Mouse (Mus musculus): ENCODE measurements around the gene Slit3. TPM values are rescaled to one million over a fixed set of nuclear protein-coding genes. Genes with fewer than 3 reads are reported as not detected.

Slit3 gene
- total and polyA plus RNA-seq, 3 experiments = not detected

DNA sequence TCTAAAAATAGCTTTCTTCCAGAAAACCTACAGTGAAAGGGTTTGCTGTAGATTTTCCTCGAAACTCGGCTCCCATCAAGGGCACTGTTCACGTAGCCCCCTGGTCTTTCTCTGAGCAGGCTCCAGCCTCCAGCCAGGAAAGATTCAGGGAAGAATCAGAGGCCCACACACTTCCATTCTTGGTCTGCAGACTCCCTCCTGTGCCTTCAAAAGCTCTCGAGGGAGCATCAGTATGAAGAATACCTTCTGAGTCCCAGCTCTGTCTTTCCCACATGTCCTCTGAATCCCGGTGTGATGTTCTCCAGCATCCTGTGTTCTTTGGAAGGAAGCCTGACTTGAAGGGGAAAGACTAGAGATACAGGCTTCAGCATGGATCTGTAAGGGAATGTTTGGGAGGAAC, 461.6 kb downstream of the Slit3 start:
- Histone ChIP-seq H3K4me3 (ENCODE audit: control insufficient read depth in 1 of 2, insufficient read depth in 1 of 2, low read depth in 2 of 2, low read length in 2 of 2) (no peak overlapping the region), H3K36me3 (ENCODE audit: control insufficient read depth in 1 of 2, insufficient read depth in 2 of 2, low read length in 2 of 2) (no peaks in the 10 kb centered on the region), H3K9ac (ENCODE audit: control insufficient read depth, low read depth, low read length, poor library complexity, severe bottlenecking) (no peak overlapping the region), H3K27me3 (ENCODE audit: control insufficient read depth in 1 of 2, insufficient read depth in 2 of 2, low read length in 2 of 2) (no peaks in the 10 kb centered on the region), H3K27ac (ENCODE audit: control insufficient read depth, low read depth, low read length) (no peak overlapping the region), H3K4me1 (ENCODE audit: control insufficient read depth in 1 of 2, insufficient read depth in 2 of 2, low read length in 2 of 2) (no peaks in the 10 kb centered on the region), H3K79me2 (ENCODE audit: control insufficient read depth, insufficient read depth, low read length, poor library complexity) (no peaks in the 10 kb centered on the region), H3K9me3 (replicated peaks; ENCODE audit: insufficient read depth, low read length) (no peaks in the 10 kb centered on the region)
- no peak for TF ChIP-seq SMC3 (IDR thresholded peaks at IDR 0.05; ENCODE audit: low read depth, low read length)
- no peak for TF ChIP-seq POLR2AphosphoS2 (IDR thresholded peaks at IDR 0.05; ENCODE audit: low read length)
- no peak for TF ChIP-seq HCFC1 (IDR thresholded peaks at IDR 0.05; ENCODE audit: low read depth, low read length)
- no peak for TF ChIP-seq NELFE (IDR thresholded peaks at IDR 0.05; ENCODE audit: low read depth, low read length)
- no peak for TF ChIP-seq ZNF384 (IDR thresholded peaks at IDR 0.05; ENCODE audit: low read depth, low read length)
- no peak for DNase-seq (ENCODE audit: low read depth, low spot score)

- H3K36me3 ChIP-seq (ENCODE audit: control insufficient read depth in 1 of 2, insufficient read depth in 2 of 2, low read length in 2 of 2) = no peaks in the 10 kb centered on the region
- no peak for DNase-seq (ENCODE audit: low read depth, low spot score)
- H3K27ac ChIP-seq (ENCODE audit: control insufficient read depth, low read depth, low read length) = no peak overlapping the region
- no peak overlapping the region for H3K4me3 ChIP-seq (ENCODE audit: control insufficient read depth in 1 of 2, insufficient read depth in 1 of 2, low read depth in 2 of 2, low read length in 2 of 2)
- no peaks in the 10 kb centered on the region for H3K9me3 ChIP-seq (replicated peaks; ENCODE audit: insufficient read depth, low read length)
- H3K4me1 ChIP-seq (ENCODE audit: control insufficient read depth in 1 of 2, insufficient read depth in 2 of 2, low read length in 2 of 2) = no peaks in the 10 kb centered on the region
- H3K9ac ChIP-seq (ENCODE audit: control insufficient read depth, low read depth, low read length, poor library complexity, severe bottlenecking) = no peak overlapping the region
- TF ChIP-seq CTCF (IDR thresholded peaks at IDR 0.05 in 2 of 3, conservative IDR thresholded peaks at IDR 0.05 in 1 of 3; ENCODE audit: control insufficient read depth in 1 of 3, insufficient read depth in 1 of 3, low read depth in 2 of 3, low read length in 3 of 3, poor library complexity in 1 of 3, severe bottlenecking in 1 of 3) (no peak), MYC (IDR thresholded peaks at IDR 0.05; ENCODE audit: low read depth, low read length) (no peak), MEF2A (IDR thresholded peaks at IDR 0.05; ENCODE audit: extremely low read depth, insufficient replicate concordance, low read depth, low read length, poor library complexity, severe bottlenecking) (no peak), ZKSCAN1 (IDR thresholded peaks at IDR 0.05; ENCODE audit: low read depth, low read length) (no peak), UBTF (IDR thresholded peaks at IDR 0.05; ENCODE audit: borderline replicate concordance, insufficient read depth, low read depth, low read length) (no peak), TBP (IDR thresholded peaks at IDR 0.05; ENCODE audit: low read depth, low read length) (no peak), POLR2AphosphoS5 (IDR thresholded peaks at IDR 0.05; ENCODE audit: borderline replicate concordance, low read depth, low read length) (no peak), JUND (IDR thresholded peaks at IDR 0.05; ENCODE audit: low read depth, low read length) (no peak), SIN3A (IDR thresholded peaks at IDR 0.05; ENCODE audit: low read length) (no peak), CHD2 (IDR thresholded peaks at IDR 0.05; ENCODE audit: low read length) (no peak), GABPA (IDR thresholded peaks at IDR 0.05; ENCODE audit: low read depth, low read length) (no peak), EP300 (IDR thresholded peaks at IDR 0.05; ENCODE audit: low read depth in 1 of 2, low read length in 2 of 2) (no peak), BHLHE40 (IDR thresholded peaks at IDR 0.05; ENCODE audit: borderline replicate concordance, low read depth, low read length) (no peak), ETS1 (IDR thresholded peaks at IDR 0.05; ENCODE audit: low read depth, low read length) (no peak), MAX (IDR thresholded peaks at IDR 0.05; ENCODE audit: low read length) (no peak), POLR2AphosphoS2 (IDR thresholded peaks at IDR 0.05; ENCODE audit: low read length) (no peak), POLR2A (IDR thresholded peaks at IDR 0.05; ENCODE audit: control insufficient read depth in 1 of 2, insufficient read depth in 1 of 2, low read depth in 1 of 2, low read length in 2 of 2, poor library complexity in 1 of 2) (no peak), USF2 (IDR thresholded peaks at IDR 0.05; ENCODE audit: borderline replicate concordance in 1 of 2, insufficient read depth in 1 of 2, low read depth in 1 of 2, low read length in 2 of 2) (no peak), E2F4 (IDR thresholded peaks at IDR 0.05; ENCODE audit: borderline replicate concordance, low read depth, low read length) (no peak)
- no peaks in the 10 kb centered on the region for H3K79me2 ChIP-seq (ENCODE audit: control insufficient read depth, insufficient read depth, low read length, poor library complexity)
- no peaks in the 10 kb centered on the region for H3K27me3 ChIP-seq (ENCODE audit: control insufficient read depth in 1 of 2, insufficient read depth in 2 of 2, low read length in 2 of 2)
These were observed 462.6 kb downstream of the Slit3 start for GRCm38 (mm10) chr11:35583633-35584032.

Data from MEL (cell line).